Mouse (Mus musculus): Measurements from ENCODE around the gene Kyat1. TPM values are rescaled to one million over a fixed set of nuclear protein-coding genes. Genes with fewer than 3 reads are reported as not detected.
A peak's percentile ranks its signal among the peaks of the same experiment; 100 is the strongest.

Kyat1 gene
- total RNA-seq, 1 experiment = 5.2 TPM

GRCm38 (mm10) chr2:30239777-30240176 is 34.1 kb upstream of the Kyat1 start:
- peaks cover 9% of the 10 kb centered on the region; the same call in 1 of the 2 replicates for H3K36me3 ChIP-seq (ENCODE audit: control insufficient read depth, insufficient read depth, low read length, poor library complexity, severe bottlenecking)
- no peak for TF ChIP-seq ZC3H11A (IDR thresholded peaks at IDR 0.05; ENCODE audit: borderline replicate concordance, low read depth, low read length)
- no peak for TF ChIP-seq CHD2 (IDR thresholded peaks at IDR 0.05; ENCODE audit: low read depth, low read length)
- no peak for TF ChIP-seq MAFK (IDR thresholded peaks at IDR 0.05; ENCODE audit: insufficient read depth, low read depth, low read length)
- no peak for TF ChIP-seq HCFC1 (IDR thresholded peaks at IDR 0.05; ENCODE audit: borderline replicate concordance, insufficient read depth, low read length)
- TF ChIP-seq ZNF384 (IDR thresholded peaks at IDR 0.05; ENCODE audit: low read depth, low read length) = no peak
- no peaks in the 10 kb centered on the region for H3K9me3 ChIP-seq (ENCODE audit: control insufficient read depth, insufficient read depth, low read depth, low read length)
- DNase-seq (ENCODE audit: low read depth, low spot score) = no peak
- H3K27ac ChIP-seq (ENCODE audit: insufficient read depth, low read depth, low read length, poor library complexity, severe bottlenecking) = no peak overlapping the region
- H3K4me1 ChIP-seq (ENCODE audit: control insufficient read depth in 2 of 2, insufficient read depth in 2 of 2, low read length in 2 of 2, poor library complexity in 1 of 2) = peaks cover 0 to 15% of the 10 kb centered on the region in 2 experiments; a peak in 1 of 4 replicates
- no peak overlapping the region for H3K4me3 ChIP-seq (ENCODE audit: insufficient read depth in 1 of 2, low read depth in 1 of 2, low read length in 2 of 2, poor library complexity in 1 of 2, severe bottlenecking in 1 of 2)
- no peak overlapping the region for H3K9ac ChIP-seq (ENCODE audit: insufficient read depth, low read depth, low read length, poor library complexity, severe bottlenecking)
- in situ Hi-C loops (cut with MboI; ENCODE audit: low sequenced_read_pairs in 2 of 2, unreplicated experiment in 2 of 2) = no loop called here

- no peak overlapping the region for H3K4me3 ChIP-seq (ENCODE audit: insufficient read depth in 1 of 2, low read depth in 1 of 2, low read length in 2 of 2, poor library complexity in 1 of 2, severe bottlenecking in 1 of 2)
- peaks cover 9% of the 10 kb centered on the region; the same call in 1 of the 2 replicates for H3K36me3 ChIP-seq (ENCODE audit: control insufficient read depth, insufficient read depth, low read length, poor library complexity, severe bottlenecking)
- DNase-seq (ENCODE audit: low read depth, low spot score) = no peak
- no peaks in the 10 kb centered on the region for H3K9me3 ChIP-seq (ENCODE audit: control insufficient read depth, insufficient read depth, low read depth, low read length)
- H3K9ac ChIP-seq (ENCODE audit: insufficient read depth, low read depth, low read length, poor library complexity, severe bottlenecking) = no peak overlapping the region
- TF ChIP-seq ZNF384 (IDR thresholded peaks at IDR 0.05; ENCODE audit: low read depth, low read length) = no peak
- no peak for TF ChIP-seq CHD2 (IDR thresholded peaks at IDR 0.05; ENCODE audit: low read depth, low read length)
- no peak for TF ChIP-seq MAFK (IDR thresholded peaks at IDR 0.05; ENCODE audit: insufficient read depth, low read depth, low read length)
- no peak for TF ChIP-seq ZC3H11A (IDR thresholded peaks at IDR 0.05; ENCODE audit: borderline replicate concordance, low read depth, low read length)
- no peak for TF ChIP-seq HCFC1 (IDR thresholded peaks at IDR 0.05; ENCODE audit: borderline replicate concordance, insufficient read depth, low read length)
- H3K27ac ChIP-seq (ENCODE audit: insufficient read depth, low read depth, low read length, poor library complexity, severe bottlenecking) = no peak overlapping the region
- in situ Hi-C loops (cut with MboI; ENCODE audit: low sequenced_read_pairs in 2 of 2, unreplicated experiment in 2 of 2) = no loop called here
- H3K4me1 ChIP-seq (ENCODE audit: control insufficient read depth in 2 of 2, insufficient read depth in 2 of 2, low read length in 2 of 2, poor library complexity in 1 of 2) = peaks cover 0 to 11% of the 10 kb centered on the region in 2 experiments; a peak in 1 of 4 replicates
Observed at GRCm38 (mm10) chr2:30238906-30239465, 33.3 kb upstream of the Kyat1 start.

- H3K9me3 ChIP-seq (ENCODE audit: control insufficient read depth, insufficient read depth, low read depth, low read length) = no peaks in the 10 kb centered on the region
- DNase-seq (ENCODE audit: low read depth, low spot score) = no peak
- peak overlapping the region; percentile 84 to 90 for H3K4me3 ChIP-seq (ENCODE audit: insufficient read depth in 1 of 2, low read depth in 1 of 2, low read length in 2 of 2, poor library complexity in 1 of 2, severe bottlenecking in 1 of 2)
- in situ Hi-C loops (cut with MboI; ENCODE audit: low sequenced_read_pairs in 2 of 2, unreplicated experiment in 2 of 2) = no loop called here
- TF ChIP-seq MAFK (IDR thresholded peaks at IDR 0.05; ENCODE audit: insufficient read depth, low read depth, low read length) = no peak
- no peak for TF ChIP-seq CHD2 (IDR thresholded peaks at IDR 0.05; ENCODE audit: low read depth, low read length)
- TF ChIP-seq HCFC1 (IDR thresholded peaks at IDR 0.05; ENCODE audit: borderline replicate concordance, insufficient read depth, low read length) = no peak
- no peak for TF ChIP-seq ZNF384 (IDR thresholded peaks at IDR 0.05; ENCODE audit: low read depth, low read length)
- no peak for TF ChIP-seq ZC3H11A (IDR thresholded peaks at IDR 0.05; ENCODE audit: borderline replicate concordance, low read depth, low read length)
- peaks cover 6% of the 10 kb centered on the region; the same call in 1 of the 2 replicates for H3K36me3 ChIP-seq (ENCODE audit: control insufficient read depth, insufficient read depth, low read length, poor library complexity, severe bottlenecking)
- H3K9ac ChIP-seq (ENCODE audit: insufficient read depth, low read depth, low read length, poor library complexity, severe bottlenecking) = peak overlapping the region; percentile 85
- peak overlapping the region; percentile 33; the same call in 1 of the 2 replicates for H3K27ac ChIP-seq (ENCODE audit: insufficient read depth, low read depth, low read length, poor library complexity, severe bottlenecking)
- peaks cover 0 to 8% of the 10 kb centered on the region in 2 experiments; a peak in 1 of 4 replicates for H3K4me1 ChIP-seq (ENCODE audit: control insufficient read depth in 2 of 2, insufficient read depth in 2 of 2, low read length in 2 of 2, poor library complexity in 1 of 2)
Observed at GRCm38 (mm10) chr2:30237881-30238280, 32.2 kb upstream of the Kyat1 start.

GRCm38 (mm10) chr2:30237199-30237880 is 31.7 kb upstream of the Kyat1 start, which contains the start of gene Lrrc8a:
Gene Lrrc8a, plus strand, starts transcription at chr2:30237715.
- Histone ChIP-seq H3K4me3 (ENCODE audit: insufficient read depth in 1 of 2, low read depth in 1 of 2, low read length in 2 of 2, poor library complexity in 1 of 2, severe bottlenecking in 1 of 2) (peak within 1 kb of the TSS; percentile 84 to 90), H3K36me3 (ENCODE audit: control insufficient read depth, insufficient read depth, low read length, poor library complexity, severe bottlenecking) (peaks cover 6% of the 10 kb centered on the region; the same call in 1 of the 2 replicates), H3K9me3 (ENCODE audit: control insufficient read depth, insufficient read depth, low read depth, low read length) (0 out of 2 replicates have a peak, but pooled peaks cover 2% of the 10 kb centered on the region), H3K4me1 (ENCODE audit: control insufficient read depth in 2 of 2, insufficient read depth in 2 of 2, low read length in 2 of 2, poor library complexity in 1 of 2) (peaks cover 0 to 5% of the 10 kb centered on the region in 2 experiments; a peak in 1 of 4 replicates), H3K27ac (ENCODE audit: insufficient read depth, low read depth, low read length, poor library complexity, severe bottlenecking) (peak within 1 kb of the TSS; percentile 48; the same call in 1 of the 2 replicates), H3K9ac (ENCODE audit: insufficient read depth, low read depth, low read length, poor library complexity, severe bottlenecking) (peak within 1 kb of the TSS; percentile 92)
- peak; percentile 97 for DNase-seq (ENCODE audit: low read depth, low spot score)
- in situ Hi-C loops (cut with MboI; ENCODE audit: low sequenced_read_pairs in 2 of 2, unreplicated experiment in 2 of 2) = no loop called here
- TF ChIP-seq MAFK (IDR thresholded peaks at IDR 0.05; ENCODE audit: insufficient read depth, low read depth, low read length) = no peak
- peak; percentile 92 for TF ChIP-seq HCFC1 (IDR thresholded peaks at IDR 0.05; ENCODE audit: borderline replicate concordance, insufficient read depth, low read length)
